Mouse (Mus musculus): ENCODE data around the gene Gsdme. TPM values are rescaled to one million over a fixed set of nuclear protein-coding genes. Genes with fewer than 3 reads are reported as not detected.

Gsdme gene
- total RNA-seq, 2 experiments from 2014 or later = 1.7 to 2.2 TPM

- DNase-seq = no peak
Observed at GRCm38 (mm10) chr6:50187955-50188354, 75.7 kb downstream of the Gsdme start.

DNA sequence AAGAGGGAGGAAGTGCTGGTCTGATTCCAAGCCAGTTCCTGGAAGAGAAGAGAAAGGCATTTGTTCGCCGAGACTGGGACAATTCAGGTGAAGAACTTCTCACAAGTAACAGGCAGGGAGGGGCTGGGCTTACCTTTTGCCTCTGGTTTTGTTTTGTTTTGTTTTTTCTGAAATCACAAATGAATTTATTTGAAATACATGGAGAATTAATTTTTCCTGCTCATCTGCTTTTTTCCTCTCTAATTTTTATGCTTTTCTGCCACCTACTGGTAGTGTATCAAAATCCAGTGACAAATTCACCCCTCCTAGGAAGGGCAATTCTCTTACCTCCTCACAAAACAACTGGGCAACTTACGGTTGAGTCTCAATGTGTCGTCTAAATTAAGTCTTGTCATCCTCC lies 83.5 kb downstream of the Gsdme start:
- no peak for DNase-seq

- no peak for DNase-seq
Observed at GRCm38 (mm10) chr6:50175736-50176135, 87.9 kb downstream of the Gsdme start.

GRCm38 (mm10) chr6:50169771-50170170 lies 93.9 kb downstream of the Gsdme start:
- DNase-seq = no peak

- DNase-seq = no peak
Observed at GRCm38 (mm10) chr6:50168821-50169220, 94.8 kb downstream of the Gsdme start.

DNA sequence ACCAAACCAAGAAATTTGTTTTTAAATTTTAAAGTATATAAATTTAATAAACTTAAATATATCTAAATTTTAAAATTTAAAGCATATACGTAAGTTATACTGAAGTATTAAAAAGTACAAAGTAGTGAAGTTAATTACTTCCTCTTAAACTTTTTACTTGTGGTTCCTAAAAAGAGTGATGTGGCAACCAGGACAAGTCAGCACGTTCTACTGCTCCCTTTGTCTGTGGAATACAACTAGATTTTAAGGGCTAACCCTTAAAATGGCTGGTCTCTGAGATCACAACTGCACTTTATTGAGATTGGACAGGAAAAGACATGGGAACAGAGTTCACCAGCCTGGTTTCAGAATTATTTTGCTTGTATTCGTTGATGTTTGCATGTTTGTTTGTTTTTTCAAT lies 100.6 kb downstream of the Gsdme start:
- no peak for DNase-seq

GRCm38 (mm10) chr6:50159842-50160241 lies 103.8 kb downstream of the Gsdme start:
- no peak for DNase-seq

DNA sequence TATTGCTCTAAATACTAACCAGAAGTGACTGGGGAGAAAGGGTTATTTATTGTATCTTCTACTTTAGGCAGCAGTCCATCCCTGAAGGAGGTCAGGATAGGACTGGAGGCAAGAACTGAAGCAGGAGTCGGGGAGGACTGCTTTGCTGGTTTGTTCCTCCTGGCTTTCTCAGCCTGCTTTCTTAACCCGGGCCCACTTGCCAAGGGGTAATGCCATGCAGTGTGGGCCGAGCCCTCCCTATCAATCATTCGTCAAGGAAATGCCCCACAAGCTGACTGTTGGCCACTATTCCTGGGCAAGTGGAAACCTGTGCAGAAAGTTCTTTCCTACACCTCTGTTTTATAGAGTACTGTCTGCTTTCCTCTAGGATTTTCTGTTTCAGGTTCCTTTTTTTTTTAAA lies 114.3 kb downstream of the Gsdme start:
- no peak for DNase-seq

GRCm38 (mm10) chr6:50146158-50146557 lies 117.5 kb downstream of the Gsdme start:
- DNase-seq = no peak

GRCm38 (mm10) chr6:50139526-50139925 lies 124.1 kb downstream of the Gsdme start:
- no peak for DNase-seq

Other genes with a start within 250 kb of the Gsdme start
- 100 to 1,000 TPM; 148 to 154 TPM for gene Mpp6, start 153.6 kb downstream of the Gsdme start, total RNA-seq (2021)
- gene Osbpl3, start 192.3 kb upstream of the Gsdme start, total RNA-seq (2021) = 1 to 10 TPM; 7.1 to 7.3 TPM